Mouse (Mus musculus) lung, postnatal 4 days (tissue): ENCODE results near the gene Ankrd44.
A peak's percentile ranks its signal among the peaks of the same experiment; 100 is the strongest.

ENCODE experiments used
- DNase-seq, 2 experiments: peaks; one replicate each; pipeline ENCODE4 v3.0.0; 2021

Gene Ankrd44

DNA sequence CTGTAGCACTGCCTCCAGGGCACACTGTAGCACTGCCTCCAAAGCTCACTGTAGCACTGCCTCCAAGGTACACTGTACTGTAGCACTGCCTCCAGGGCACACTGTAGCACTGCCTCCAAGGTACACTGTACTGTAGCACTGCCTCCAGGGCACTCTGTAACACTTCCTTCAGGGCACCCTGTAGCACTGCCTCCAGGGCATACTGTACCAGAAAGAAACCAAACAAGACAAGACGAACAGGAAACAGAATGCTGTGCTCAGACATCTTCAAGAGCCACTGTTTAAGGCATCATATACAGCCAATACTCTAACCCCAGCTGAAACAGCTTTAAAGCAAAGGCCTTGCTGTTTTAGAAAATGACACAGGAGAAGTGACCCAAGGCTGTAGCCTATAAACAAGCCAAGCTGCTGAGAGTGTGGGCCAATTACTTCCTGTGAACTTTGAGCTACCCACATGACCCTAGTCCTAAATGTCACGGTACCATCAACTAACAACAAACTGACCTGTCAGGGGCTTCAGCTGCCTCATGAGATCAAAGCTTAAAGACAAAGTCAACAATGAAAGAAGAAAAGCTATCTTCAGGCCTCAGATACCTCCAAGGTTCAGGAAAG, 43.2 kb downstream of the Ankrd44 start:
- DNase-seq: no peak

DNA sequence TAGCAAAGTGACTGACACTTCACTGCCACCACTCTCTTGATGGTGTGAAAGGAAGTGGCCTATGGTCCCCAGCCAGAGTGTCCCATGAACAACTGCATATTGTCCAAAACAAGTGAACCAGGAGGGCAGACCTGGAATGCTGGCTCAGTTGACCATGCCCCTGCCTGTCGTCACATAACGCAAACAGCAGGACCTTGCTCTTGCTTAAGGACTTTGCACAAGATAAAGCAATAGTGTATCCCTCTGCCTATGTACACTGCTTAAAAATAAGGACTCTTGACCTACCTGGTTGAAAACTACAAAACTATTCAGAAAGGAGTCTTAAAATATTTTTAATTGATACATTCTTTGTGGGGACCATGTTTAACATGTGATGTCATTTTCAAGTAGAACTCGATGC, 44.7 kb downstream of the Ankrd44 start:
- peak; percentile 36 to 75 for DNase-seq

DNA sequence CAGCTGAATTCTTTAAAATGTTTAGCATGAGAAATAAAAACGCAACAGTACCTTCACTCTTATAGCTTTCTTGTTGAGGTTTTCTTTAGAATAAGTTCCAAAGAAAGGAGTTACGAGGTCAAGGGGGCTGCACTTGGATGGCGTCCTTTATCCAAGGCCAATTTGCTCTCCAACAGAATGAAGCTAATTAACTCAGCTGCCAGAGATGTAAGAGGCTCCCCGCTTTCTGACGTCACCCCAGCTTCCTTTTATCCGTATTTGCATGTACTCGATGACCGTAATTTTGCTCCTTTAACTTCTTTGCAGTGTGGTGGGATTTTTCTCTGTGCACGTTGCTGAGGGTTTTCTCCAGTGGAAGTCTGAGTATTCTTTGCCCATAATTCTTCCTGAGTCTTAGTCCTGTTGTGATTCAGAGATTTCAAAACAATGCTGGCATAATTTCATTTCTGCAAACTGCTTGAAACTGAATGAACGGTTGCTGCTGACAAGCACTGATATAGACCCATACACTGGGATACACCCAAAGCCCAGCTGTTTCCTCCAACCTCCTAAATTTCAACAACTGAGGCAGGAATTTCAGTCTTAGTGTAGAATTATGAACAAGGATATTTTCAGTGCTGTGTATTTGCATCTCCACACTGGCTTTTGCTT, 48.6 kb downstream of the Ankrd44 start:
- no peak for DNase-seq

DNA sequence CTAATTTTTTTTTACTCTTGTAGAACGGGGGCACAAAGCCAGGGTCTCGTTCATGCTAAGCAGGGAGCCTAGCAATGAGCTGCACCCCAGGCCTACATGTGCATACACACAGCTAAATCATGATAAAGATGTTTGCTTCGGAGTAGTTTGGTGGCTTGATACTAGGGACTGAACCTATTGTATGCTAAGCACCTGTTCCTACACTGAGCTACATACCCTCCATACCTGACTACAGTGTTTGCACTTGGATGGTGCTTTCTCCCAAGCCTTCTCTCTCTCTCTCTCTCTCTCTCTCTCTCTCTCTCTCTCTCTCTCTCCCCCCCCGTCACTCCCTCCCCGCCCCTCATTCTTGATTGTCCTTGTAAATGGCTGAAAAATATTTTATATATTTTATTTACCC, 49.2 kb downstream of the Ankrd44 start:
- DNase-seq: no peak

DNA sequence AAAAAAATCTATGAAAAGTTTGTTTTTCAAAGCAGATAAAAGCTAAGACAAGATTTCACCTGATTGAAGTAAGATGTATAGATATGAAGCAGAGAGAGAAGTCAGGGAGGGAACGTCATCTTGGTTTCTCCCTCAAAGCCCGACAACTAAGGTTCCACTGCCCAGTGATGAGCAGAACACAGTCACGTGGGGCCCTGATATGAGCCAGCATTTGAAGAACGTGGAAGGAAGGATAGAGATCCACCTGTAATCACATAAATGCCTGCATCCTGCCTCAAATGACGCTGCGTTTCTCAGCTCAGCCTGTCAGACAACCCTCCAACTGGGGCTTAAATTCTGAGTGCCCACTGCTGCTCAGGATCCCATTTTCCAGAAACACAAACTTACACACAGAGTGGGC, 52.1 kb downstream of the Ankrd44 start:
- no peak for DNase-seq

DNA sequence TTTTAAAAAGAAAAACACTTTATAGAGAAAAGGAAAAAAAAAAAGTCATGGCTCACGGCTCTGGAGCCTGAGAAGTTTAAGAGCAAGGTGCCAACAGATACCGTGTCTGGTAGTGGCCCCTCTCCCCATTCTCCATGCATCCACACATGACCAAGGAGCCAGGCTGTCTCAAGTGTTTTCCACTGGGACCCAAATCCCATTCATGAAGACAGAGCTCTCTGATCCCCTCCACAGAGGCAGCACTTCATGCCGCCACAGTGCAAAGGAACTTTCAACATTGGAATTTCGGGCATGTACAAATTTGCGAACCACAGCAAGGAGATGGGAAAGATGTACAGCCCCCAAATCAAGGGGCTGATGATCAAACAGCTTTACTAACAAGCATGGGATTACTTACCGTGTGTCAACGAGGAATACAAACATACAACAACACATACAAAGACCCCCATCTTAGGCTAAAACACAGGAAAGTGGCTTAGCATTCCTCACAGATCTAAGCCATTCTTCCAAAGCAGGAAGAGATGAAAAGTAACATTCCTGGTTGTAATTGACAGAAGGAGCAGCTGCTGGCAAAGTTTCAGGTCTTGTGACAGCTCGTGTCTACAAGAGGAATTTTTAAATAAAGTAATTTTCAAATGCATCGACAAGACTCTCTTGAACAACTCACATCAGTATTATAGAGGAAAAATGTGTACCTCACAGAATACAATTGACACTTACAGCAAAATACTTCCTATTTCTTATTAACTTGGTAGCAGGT, 53.1 kb downstream of the Ankrd44 start:
- no peak for DNase-seq

DNA sequence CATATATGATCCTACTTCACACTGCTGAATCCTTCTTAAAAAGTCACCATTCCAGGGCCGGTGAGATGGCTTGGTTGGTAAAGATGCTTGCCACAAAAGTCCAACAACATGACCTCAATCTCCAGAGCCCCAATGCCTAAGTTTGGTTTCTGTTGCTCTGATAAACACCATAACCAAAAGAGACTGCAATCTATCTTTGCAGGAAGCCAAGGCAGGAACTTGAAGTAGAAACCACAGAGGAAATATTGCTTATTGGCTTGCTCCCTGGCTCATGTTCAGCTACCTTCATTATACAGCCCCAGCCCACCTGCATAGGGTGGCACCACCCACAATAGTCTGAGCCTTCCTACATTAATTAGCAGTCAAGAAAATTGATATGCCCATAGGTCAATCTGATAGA, 54.9 kb downstream of the Ankrd44 start:
- no peak for DNase-seq

DNA sequence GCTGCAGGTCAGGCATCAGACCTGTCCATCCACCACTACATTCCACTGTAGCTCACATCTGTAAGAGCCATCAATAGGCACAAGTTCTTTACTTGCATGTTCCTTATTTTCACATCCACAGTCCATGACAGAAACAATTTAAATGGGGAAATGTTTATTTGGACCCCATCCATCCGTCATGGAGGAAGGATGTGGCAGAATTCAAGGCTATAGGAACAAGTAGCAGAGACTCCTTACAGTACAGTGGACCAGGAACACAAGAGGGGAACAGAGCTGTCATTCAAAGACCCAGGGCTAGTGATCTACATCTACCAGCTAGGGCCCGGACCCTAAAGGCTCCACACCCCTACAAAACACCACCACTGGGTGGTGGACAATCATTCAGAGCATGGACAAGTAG, 55.6 kb downstream of the Ankrd44 start:
- DNase-seq: no peak

DNA sequence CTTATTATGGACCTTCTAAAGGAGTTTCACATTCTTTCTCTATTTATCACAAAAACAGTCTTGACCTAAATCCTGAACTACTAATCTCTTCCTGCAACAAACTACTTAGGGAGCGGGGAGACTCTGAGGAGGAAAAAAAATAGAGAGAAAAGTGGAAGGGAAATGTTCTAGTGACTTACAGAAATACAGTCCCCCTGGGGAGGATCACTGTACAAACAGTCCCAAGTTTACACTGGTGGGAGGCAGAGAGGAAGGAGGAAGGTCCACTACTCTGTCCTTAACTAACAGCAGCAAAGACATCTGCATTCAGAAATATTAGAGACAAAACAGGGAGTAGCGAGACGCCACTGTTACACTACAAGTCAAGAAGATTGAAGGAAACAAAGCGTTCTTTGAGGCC, 59.0 kb downstream of the Ankrd44 start:
- DNase-seq: no peak

DNA sequence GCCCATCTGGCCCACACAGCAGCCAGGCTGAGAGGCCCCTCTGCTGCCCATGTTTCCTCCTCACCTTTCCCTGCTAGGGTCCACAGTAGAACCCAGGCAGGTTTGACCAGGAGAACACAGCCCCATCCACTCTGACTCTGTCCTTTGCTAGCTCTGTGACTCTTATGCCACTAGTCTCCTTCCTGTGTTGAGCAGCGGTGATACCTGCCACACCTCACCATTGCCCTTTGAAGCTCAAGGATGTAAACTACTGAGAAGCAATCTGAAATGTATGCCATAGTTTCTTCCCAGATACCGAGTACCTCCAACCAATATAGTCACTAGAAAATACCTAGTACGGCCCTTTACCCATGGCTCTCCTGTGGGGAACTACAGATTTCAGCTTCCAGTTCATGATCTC, 60.1 kb downstream of the Ankrd44 start:
- DNase-seq: no peak

DNA sequence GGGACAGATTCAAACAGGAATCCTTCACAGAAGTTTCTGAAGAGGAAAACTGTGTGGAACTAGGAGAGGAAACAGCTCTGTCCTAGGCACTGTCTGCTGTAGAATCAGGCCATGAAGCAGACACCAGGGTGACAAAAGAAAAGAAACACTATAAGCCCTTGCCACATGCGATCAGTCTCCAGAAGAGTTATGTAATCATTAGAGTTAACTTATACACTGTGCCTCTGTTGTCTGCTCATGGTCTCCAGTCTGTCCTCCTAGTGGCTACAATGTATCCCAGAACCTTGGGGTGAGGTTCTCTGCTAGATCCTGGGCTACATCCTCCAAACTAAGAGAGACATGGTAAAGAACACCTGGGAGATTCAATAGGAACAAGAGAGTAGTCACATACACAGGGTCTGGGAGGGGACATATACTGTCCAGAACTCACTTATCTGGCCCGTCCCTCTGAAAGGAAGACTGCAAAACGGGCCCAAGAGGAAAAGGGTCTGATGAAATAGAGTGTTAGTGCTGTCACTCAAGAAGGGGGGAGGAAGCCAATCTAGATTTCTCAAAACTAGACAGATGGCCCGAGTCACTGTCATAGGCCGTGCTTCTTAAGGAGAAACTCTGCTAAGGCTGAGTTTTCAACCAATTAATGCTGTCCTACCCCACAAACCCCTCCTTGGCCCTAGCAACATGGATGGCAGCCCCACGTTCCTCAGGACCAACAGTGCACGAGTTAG, 61.1 kb downstream of the Ankrd44 start:
- no peak for DNase-seq

DNA sequence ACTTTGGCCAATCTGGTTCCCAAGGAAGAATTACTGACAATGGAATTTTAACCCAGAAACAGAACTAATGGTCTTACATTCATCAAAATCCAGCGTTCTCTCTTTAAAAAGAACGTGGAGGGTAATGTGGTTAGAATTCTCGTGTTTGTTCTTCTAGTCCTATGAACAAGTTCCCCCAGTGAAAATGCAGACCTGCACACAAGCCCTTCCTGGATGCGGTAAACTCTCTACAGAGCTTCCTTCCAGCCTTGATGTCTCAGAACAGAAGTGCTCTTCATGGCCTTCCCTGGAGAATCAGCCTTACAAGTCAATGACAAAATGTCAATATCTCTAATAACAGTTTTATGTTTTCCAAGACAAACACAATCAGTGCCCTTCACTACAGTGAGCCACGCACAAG, 65.8 kb downstream of the Ankrd44 start:
- no peak for DNase-seq

DNA sequence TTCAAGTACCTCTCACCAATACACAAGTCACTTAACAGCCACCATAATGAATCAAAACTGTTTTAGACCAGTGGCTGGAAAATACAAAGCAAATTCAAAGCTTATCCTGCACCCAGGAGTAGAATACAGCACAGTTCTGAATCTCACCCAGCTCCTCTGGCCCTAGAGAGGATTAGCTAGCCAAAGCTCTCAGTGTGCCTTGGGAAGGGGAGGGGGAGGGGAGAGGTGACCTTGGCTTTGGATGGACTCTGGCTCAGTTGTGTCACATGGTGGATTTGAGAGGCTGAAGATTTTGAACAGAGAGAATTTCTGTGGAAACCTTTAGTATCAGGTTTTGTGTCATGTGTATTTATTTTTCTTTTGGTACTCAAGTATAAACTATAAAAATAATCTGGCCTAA, 66.3 kb downstream of the Ankrd44 start:
- DNase-seq: no peak

DNA sequence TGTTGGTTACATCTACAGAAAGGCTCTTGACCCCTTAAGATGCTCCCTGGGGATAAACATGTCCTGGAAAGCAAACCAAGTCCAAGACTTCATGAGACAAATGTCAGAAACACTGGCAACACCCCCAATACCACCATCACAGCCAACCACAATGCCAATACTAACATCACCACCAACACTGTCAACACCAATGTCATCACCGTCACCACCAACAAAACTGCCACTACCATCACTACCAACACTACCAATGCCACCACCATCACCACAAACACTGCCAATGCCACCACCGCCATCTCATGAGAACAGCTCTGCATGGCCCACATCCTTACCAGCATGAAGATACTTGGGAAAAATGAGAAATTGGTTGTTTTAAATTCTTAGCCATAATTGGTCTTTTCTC, 67.3 kb downstream of the Ankrd44 start:
- DNase-seq: no peak

DNA sequence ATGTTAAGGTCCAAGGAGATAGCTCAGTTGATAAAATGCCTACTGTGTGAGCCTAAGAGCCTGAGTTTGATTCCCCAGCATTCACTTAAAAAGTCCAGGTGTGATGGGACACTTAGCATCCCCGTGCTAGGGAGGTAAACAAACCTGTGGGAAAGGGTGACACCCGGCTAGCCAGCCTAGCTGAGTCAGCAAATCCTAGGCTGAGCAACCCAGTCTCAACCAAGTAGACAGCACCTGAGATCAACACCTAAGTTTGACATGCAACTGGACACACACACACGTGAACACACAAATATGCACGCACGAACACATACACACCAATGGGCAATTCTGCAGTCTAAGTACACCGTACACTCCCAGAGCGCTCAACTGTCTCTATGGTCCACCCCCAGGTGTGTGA, 69.7 kb downstream of the Ankrd44 start:
- DNase-seq: no peak

DNA sequence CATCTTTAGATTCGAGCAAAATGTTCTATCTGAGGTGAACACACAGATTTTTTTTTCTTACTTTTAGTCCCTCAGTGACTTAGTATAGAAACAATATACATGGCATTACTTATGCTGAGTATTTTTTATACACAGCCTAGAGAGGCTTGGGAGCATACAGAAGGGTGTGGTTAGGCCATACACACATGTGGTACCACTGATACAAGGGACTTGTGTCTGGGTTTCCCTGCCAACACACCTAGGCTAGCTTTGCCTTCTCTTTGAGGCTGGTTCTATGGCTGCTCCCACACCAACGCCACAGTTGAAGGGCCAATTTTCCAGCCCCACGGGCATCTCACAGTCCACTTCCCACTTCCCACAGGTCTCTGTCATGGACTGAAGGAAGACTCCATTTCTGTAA, 70.2 kb downstream of the Ankrd44 start:
- no peak for DNase-seq

DNA sequence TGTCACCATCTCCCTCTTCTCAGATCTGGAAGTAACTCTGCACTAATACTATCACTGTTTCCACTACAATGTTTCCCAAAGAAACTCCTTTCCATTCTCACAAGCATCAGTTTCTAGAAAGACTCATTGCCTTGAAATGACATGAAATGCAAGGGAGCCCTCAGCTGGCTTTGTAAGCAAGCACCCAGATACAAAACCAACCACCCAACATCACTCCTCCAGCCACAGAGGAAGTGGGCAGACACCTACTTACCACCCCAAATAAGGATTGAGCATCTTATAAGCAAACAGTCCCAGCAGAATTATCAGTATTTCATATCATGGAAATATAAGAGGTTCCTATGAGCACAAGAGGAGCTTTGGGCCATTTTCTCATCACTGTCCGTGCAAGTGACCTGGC, 71.8 kb downstream of the Ankrd44 start:
- no peak for DNase-seq

DNA sequence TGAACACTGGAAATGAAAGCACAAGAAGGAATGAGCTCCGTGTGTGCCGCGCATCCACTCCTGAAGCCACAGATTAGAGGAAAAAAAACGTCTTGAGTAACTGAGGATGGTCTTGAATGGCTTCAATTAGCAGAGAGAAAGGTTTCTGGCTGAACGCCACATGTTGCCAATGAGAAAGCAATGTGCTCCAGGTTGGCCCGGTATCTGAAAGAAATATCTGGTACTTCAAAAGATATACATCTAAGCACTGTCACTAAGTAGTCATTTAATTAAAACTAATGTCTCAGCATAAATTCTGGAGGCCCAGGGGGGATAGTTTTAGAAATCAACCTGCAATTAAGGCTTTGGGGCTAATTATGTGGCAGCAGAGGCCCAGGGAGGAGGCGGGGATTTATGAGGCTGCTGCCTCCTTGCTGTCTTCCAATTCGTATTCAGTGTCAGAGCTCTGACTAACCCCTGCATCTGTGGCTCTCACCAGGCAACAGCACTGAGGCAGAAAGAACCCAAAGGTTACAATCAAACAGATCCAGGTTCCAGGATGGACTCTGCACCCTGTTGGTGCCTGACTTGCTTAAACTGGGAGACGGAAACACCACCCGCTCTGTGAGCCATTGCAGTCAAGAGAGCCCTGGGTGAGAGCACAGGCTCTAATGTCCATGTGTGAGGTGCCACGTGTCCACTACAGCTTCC, 72.7 kb downstream of the Ankrd44 start:
- no peak for DNase-seq

DNA sequence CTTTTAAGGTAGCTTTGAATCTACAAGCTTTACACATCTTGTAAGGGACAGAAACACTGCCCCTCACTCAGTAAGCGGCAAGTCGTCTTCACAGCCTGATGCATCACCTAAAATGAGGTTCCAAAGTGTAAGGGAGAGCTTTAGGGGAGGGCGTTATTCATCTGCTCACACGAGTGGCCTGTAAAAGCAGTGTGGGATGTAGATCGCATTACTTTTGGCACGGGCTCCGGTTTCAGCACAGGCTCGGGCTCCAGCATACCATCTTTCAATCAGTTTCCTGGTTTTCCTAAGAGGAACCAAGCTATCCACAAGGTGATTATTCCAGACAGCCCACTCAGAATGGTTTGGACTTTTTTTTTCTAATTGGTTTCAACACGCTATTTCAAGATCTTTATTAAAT, 74.6 kb downstream of the Ankrd44 start:
- no peak for DNase-seq

DNA sequence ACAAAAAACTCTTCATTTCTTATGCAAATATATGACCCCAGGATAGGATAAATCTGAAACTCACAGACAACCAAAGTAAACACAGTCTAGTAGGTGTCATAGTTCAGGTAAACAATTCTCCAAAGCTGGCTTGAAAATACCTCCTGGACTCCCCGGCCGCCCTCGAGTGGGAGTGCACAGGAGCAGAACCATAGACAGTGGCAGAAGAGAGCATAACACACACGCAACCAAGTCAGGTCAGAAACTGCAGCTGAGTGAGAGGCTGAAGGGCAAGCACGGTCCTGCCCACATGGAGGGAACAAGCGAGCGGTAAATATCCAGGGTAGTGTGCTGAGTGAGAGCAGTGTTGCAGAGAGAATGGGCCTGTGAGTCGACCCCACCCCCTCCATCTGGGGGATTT, 76.1 kb downstream of the Ankrd44 start:
- no peak for DNase-seq

DNA sequence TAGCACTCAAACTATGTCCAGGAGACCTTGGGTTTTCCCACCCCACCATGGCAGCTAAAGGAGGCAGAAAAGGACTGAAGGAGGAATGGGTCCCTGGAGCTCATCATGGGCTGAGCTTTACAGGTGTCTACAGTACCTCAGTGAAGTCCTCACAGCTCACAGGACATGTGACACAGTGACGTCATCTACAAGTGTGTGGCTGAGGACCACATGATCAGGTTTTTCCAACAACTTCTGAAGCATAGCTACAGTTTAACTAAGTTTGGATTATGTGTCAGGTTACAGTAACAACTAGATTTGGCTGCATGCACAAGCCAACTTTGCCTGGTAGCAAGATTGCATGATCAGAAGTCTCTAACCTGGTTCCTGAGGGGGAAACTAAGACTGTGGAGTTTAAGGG, 78.9 kb downstream of the Ankrd44 start:
- no peak for DNase-seq

DNA sequence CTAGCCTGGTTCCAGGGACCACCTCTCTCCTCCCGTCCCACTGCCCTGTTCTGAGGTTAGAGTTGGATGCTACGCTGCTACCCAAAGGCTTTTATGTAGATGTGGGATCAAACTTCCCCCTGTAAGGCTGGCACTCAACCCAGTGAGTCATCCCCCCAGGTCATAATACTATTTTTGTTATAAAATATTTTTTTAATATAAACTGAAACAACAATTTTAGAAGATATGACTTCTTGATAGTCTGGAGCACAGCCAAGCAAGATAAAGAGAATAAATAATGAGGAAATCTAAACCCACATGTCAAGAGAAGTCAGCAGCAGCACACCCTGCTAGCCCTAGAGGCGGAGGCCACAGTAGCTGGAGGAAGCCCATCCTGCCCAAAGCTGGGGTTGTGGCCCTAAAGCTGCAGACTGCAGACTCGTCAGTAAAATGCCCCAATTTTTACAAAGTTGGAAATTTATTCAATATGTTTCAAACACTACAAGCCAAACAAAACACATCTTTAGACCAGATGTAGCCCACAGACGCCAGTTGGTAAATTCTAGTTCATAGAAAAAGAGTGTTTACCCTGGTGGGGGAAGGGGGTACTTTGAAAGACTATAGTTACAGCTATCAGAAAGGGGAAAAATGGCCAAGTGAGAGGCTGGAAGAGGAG, 79.7 kb downstream of the Ankrd44 start:
- no peak for DNase-seq

DNA sequence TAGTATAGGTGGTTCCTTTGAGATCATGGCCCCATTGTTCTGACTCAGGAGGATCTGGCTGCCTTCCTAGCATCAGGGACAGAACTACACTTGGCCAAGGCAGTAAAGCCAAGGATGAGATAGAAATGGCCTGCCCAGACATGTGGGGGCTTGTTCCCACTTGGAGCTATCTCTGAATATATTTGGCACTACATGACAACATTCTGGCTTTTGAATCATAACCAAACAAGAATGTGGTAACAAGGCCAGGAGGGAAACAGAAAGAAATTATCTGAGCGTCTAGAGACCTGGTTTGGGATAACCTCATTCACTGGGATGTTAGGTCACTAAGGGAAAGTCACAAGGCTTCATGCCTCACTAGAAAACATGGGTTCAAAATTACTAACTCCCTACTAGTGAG, 81.8 kb downstream of the Ankrd44 start:
- no peak for DNase-seq
